Mouse (Mus musculus) midbrain, embryonic 12.5 days (tissue): Measurements from ENCODE around the gene Srp9. TPM values are rescaled to one million over a fixed set of nuclear protein-coding genes. Genes with fewer than 3 reads are reported as not detected.

Source experiments
- ATAC-seq: fragments of 200-750 bp; cut with Nextera tagmentation; 2 replicates; pipeline ENCODE4 v1.8.0; 2017; ENCODE audit warnings: low read depth, moderate TSS enrichment, moderate library complexity; ENCODE audit not compliant: low FRiP score
- H3K27ac ChIP-seq: fragments of 300-500 bp; sonication (generic); replicated peaks from 2 replicates; pipeline ENCODE4 v1.5.1; 2016; ENCODE audit warnings: mild to moderate bottlenecking
- H3K27me3 ChIP-seq: fragments of 300-500 bp; sonication (generic); 2 replicates; pipeline ENCODE4 v1.6.1; 2016; ENCODE audit warnings: mild to moderate bottlenecking
- H3K36me3 ChIP-seq: fragments of 300-500 bp; sonication (generic); 2 replicates; pipeline ENCODE4 v1.6.1; 2016
- H3K4me1 ChIP-seq: fragments of 300-500 bp; sonication (generic); 2 replicates; pipeline ENCODE4 v1.6.1; 2016
- H3K4me2 ChIP-seq: fragments of 300-500 bp; sonication (generic); replicated peaks from 2 replicates; pipeline ENCODE4 v1.6.1; 2016; ENCODE audit warnings: mild to moderate bottlenecking, moderate library complexity
- H3K4me3 ChIP-seq: fragments of 300-500 bp; sonication (generic); 2 replicates; pipeline ENCODE4 v1.5.1; 2016; ENCODE audit warnings: mild to moderate bottlenecking
- H3K9ac ChIP-seq: fragments of 300-500 bp; sonication (generic); replicated peaks from 2 replicates; pipeline ENCODE4 v1.6.1; 2016; ENCODE audit warnings: mild to moderate bottlenecking, moderate library complexity
- H3K9me3 ChIP-seq: fragments of 300-500 bp; sonication (generic); 2 replicates; pipeline ENCODE4 v1.6.1; 2016; ENCODE audit warnings: mild to moderate bottlenecking
- WGBS: fragments of 180-500 bp; shearing (Covaris S2); methylation state at CpG from one replicate; pipeline ENCODE4 v1.1.7; 2016; 5-methylcytosine and 5-hydroxymethylcytosine counted together
- polyA plus RNA-seq: library from polyadenylated mRNA; unstranded; fragments of >200 nt; fragmentation: Nextera tagmentation; extraction: Ambion mirVana; gene quantifications from 2 replicates; pipeline ENCODE4 v1.2.1, GENCODE M21; 2016

The Srp9 gene
- polyA plus RNA-seq, 1 experiment from 2014 or later: 143 TPM

DNA sequence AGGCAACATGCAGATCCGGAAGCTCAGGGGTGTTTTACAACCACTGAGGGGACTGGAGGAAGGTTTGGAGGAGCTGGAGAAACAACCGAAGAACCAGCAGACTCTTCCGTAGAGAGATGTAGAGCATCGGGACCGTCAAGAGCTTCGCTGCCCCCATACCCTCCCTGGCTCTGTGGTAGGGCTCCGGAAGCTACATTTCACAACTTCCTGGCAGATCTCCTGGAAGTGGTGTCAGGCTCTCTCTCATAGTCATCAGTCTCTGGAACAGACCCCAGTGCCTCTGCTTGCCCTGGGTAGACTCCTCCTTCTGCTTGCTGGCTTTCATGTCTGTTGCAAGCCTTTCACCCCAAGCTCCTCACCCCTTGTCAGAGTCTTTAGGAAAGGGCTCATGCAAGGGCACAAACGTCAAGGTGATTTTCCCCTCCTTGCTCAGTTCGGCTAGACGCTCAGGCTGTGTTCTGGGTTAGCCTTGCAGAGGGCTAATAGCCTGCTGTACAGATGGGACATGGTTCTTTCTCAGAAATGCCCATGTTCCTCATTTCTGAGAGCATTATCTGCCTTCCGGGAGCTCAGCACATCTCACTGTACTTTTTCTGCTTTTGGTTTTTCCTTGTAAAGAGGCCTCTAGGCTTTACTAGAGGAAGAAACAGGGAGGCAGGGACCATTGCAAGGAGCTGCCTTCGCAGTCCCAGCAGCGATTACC is 16.0 kb upstream of the Srp9 start:
- Histone ChIP-seq H3K9me3 (no peaks in the 10 kb centered on the region), H3K4me1 (peaks cover 5% of the 10 kb centered on the region), H3K27ac (no peak overlapping the region), H3K9ac (no peak overlapping the region), H3K27me3 (peaks cover 3% of the 10 kb centered on the region; the same call in 1 of the 2 replicates), H3K36me3 (no peaks in the 10 kb centered on the region), H3K4me3 (no peak overlapping the region), H3K4me2 (no peak overlapping the region)
- WGBS: 84% methylated on average over 13 of the region's 13 CpGs
- no peak for ATAC-seq

DNA sequence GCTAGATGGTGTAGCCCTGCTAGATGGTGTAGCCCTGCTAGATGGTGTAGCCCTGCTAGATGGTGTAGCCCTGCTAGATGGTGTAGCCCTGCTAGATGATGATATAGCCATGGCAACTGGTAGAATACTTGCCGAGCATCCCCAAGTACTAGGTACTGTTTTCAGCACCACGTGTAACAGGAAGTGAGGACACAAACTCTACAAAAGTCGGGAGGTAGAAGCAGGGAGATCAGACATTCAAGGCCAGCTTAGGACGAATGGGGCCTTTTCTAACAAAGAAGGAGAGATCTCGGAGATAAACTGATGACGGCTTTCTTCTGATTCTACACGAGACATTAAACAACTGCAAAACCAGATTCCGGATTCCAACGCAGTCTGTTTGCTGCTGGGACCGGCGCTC is 14.4 kb upstream of the Srp9 start:
- WGBS: 80% methylated on average over 11 of the region's 11 CpGs
- no peak for ATAC-seq
- Histone ChIP-seq H3K36me3 (no peaks in the 10 kb centered on the region), H3K27me3 (peaks cover 13% of the 10 kb centered on the region; the same call in 1 of the 2 replicates), H3K4me1 (peaks cover 14% of the 10 kb centered on the region), H3K4me3 (no peak overlapping the region), H3K9me3 (no peaks in the 10 kb centered on the region), H3K4me2 (no peak overlapping the region), H3K9ac (no peak overlapping the region), H3K27ac (no peak overlapping the region)

GRCm38 (mm10) chr1:182110708-182111385 is 13.7 kb upstream of the Srp9 start:
- Histone ChIP-seq H3K9me3 (no peaks in the 10 kb centered on the region), H3K27me3 (peaks cover 13% of the 10 kb centered on the region; the same call in 1 of the 2 replicates), H3K4me1 (peaks cover 14% of the 10 kb centered on the region), H3K27ac (no peak overlapping the region), H3K36me3 (no peaks in the 10 kb centered on the region), H3K4me2 (no peak overlapping the region), H3K4me3 (no peak overlapping the region), H3K9ac (no peak overlapping the region)
- 77% methylated on average over 15 of the region's 15 CpGs for WGBS
- no peak for ATAC-seq

DNA sequence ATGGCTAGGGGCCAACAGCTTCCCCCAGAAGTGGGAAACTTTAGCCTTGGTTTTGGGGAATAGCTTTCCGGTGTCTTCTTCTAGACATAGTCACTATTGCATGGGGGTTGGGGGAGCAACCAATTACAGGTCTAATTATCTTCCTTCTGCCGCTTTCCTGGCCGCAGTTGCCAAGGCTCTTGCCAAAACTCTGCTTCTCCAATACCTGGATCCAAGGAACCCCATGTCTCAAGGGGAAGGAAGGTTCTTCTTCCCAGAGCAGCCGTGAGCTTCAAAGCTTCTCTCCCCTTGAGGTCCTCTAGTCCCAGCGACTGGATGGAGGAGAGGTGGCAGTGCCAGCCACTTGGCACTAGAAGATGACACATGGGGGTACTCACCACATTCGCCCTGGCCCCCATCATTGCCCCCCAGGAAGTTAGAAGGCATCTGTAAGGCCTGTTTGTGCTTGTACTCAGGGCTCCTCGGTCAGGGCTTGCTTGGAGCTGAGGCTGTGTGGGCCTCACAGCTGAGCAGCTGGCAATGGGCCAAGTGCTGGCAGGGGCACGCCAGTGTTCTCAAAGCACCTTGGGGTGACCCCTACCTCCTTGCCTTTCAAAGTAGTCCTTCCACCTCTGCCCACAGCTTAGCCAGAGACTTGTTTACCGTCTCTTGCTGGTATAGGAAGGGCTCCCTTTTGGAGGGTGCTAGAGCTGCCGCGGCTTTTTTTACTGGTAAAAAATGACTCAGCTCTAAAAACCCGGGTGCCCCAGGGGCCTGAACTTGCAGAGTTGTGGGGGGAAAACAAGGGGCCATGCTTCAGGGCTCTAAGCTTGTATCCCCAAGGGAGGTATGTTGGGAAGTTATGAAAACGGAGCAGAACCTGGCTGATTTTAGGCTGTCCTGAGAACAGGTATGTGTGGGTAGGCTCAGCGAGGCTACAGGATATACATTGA is 12.9 kb upstream of the Srp9 start:
- Histone ChIP-seq H3K27ac (no peak overlapping the region), H3K27me3 (peaks cover 17% of the 10 kb centered on the region; the same call in 1 of the 2 replicates), H3K4me2 (no peak overlapping the region), H3K4me1 (peaks cover 14% of the 10 kb centered on the region), H3K36me3 (no peaks in the 10 kb centered on the region), H3K9me3 (no peaks in the 10 kb centered on the region), H3K9ac (no peak overlapping the region), H3K4me3 (no peak overlapping the region)
- no peak for ATAC-seq
- WGBS: 79% methylated on average over 14 of the region's 14 CpGs

GRCm38 (mm10) chr1:182112385-182112784 is 12.2 kb upstream of the Srp9 start:
- H3K27ac ChIP-seq: no peak overlapping the region
- H3K36me3 ChIP-seq: no peaks in the 10 kb centered on the region
- no peak overlapping the region for H3K4me2 ChIP-seq
- 90% methylated on average over 15 of the region's 15 CpGs for WGBS
- H3K4me3 ChIP-seq: no peak overlapping the region
- no peaks in the 10 kb centered on the region for H3K9me3 ChIP-seq
- H3K4me1 ChIP-seq: peaks cover 14% of the 10 kb centered on the region
- no peak overlapping the region for H3K9ac ChIP-seq
- no peak for ATAC-seq
- peaks cover 17% of the 10 kb centered on the region; the same call in 1 of the 2 replicates for H3K27me3 ChIP-seq

GRCm38 (mm10) chr1:182113131-182113530 is 11.4 kb upstream of the Srp9 start:
- 90% methylated on average over 11 of the region's 11 CpGs for WGBS
- ATAC-seq: no peak
- H3K27me3 ChIP-seq: peaks cover 17% of the 10 kb centered on the region; the same call in 1 of the 2 replicates
- H3K4me1 ChIP-seq: peaks cover 14% of the 10 kb centered on the region
- H3K9ac ChIP-seq: no peak overlapping the region
- H3K27ac ChIP-seq: no peak overlapping the region
- H3K36me3 ChIP-seq: no peaks in the 10 kb centered on the region
- no peak overlapping the region for H3K4me2 ChIP-seq
- no peak overlapping the region for H3K4me3 ChIP-seq
- H3K9me3 ChIP-seq: no peaks in the 10 kb centered on the region

- ATAC-seq: no peak
- peaks cover 14% of the 10 kb centered on the region for H3K4me1 ChIP-seq
- H3K27me3 ChIP-seq: peaks cover 17% of the 10 kb centered on the region; the same call in 1 of the 2 replicates
- no peak overlapping the region for H3K27ac ChIP-seq
- H3K9ac ChIP-seq: no peak overlapping the region
- no peaks in the 10 kb centered on the region for H3K9me3 ChIP-seq
- no peak overlapping the region for H3K4me2 ChIP-seq
- H3K4me3 ChIP-seq: no peak overlapping the region
- no peaks in the 10 kb centered on the region for H3K36me3 ChIP-seq
- 33% methylated on average over 19 of the region's 19 CpGs for WGBS
These were observed 10.7 kb upstream of the Srp9 start for GRCm38 (mm10) chr1:182113587-182114500.

DNA sequence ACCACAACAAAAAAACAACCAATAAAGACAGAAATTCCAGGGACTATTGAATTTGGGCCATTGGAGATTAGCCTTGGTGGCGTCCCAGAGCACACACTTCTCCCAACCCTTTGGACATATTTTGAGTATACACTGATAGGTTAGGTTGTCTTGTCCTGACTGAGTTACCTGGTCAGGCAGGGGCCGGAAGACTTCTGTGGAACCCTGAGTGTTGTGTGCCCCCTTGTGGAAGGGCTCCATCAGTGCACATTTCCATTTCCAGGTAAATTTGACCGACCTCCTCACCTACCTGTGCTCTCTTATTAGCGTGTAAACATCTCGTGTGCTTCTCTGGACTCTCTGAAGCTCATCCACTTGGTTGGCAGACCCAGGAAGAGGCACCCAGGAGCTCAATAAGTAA is 9.3 kb upstream of the Srp9 start:
- Histone ChIP-seq H3K36me3 (no peaks in the 10 kb centered on the region), H3K9me3 (no peaks in the 10 kb centered on the region), H3K4me1 (peaks cover 14% of the 10 kb centered on the region), H3K4me2 (no peak overlapping the region), H3K27ac (no peak overlapping the region), H3K27me3 (peaks cover 17% of the 10 kb centered on the region; the same call in 1 of the 2 replicates), H3K4me3 (no peak overlapping the region), H3K9ac (no peak overlapping the region)
- 34% methylated on average over 5 of the region's 5 CpGs for WGBS
- no peak for ATAC-seq

GRCm38 (mm10) chr1:182115651-182116408 is 8.7 kb upstream of the Srp9 start:
- H3K4me2 ChIP-seq: no peak overlapping the region

DNA sequence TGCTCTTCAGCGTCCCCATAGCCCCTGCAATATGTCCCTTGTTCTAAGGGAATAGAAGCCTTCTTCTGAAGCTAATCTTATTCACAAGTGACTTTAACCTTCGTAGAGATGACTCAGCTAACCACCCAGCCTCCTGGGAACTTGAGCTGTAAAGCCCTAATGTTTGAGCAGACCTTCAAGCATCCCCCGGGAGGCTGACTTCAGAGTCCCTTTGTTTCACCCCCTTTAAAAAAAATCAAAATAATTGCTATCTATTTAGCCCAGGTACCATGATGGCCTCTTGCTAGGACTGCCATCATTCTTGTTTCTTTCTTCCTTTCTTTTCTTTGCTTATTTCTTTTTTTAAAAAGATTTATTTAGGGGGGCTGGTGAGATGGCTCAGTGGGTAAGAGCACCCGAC is 2.1 kb upstream of the Srp9 start:
- peaks cover 16% of the 10 kb centered on the region for H3K4me1 ChIP-seq
- no peaks in the 10 kb centered on the region for H3K27me3 ChIP-seq
- H3K4me3 ChIP-seq: no peak overlapping the region
- no peak overlapping the region for H3K9ac ChIP-seq
- no peaks in the 10 kb centered on the region for H3K9me3 ChIP-seq
- H3K27ac ChIP-seq: no peak overlapping the region
- no peak overlapping the region for H3K4me2 ChIP-seq
- ATAC-seq: no peak
- WGBS: 86% methylated on average over 4 of the region's 4 CpGs
- peaks cover 1% of the 10 kb centered on the region; the same call in 1 of the 2 replicates for H3K36me3 ChIP-seq

More at GRCm38 (mm10) chr1:182115651-182116408, 8.7 kb upstream of the Srp9 start:
- Histone ChIP-seq H3K27me3 (peaks cover 17% of the 10 kb centered on the region; the same call in 1 of the 2 replicates), H3K9me3 (no peaks in the 10 kb centered on the region), H3K27ac (no peak overlapping the region), H3K36me3 (no peaks in the 10 kb centered on the region), H3K4me1 (peaks cover 14% of the 10 kb centered on the region), H3K9ac (no peak overlapping the region), H3K4me3 (no peak overlapping the region)
- WGBS: 54% methylated on average over 7 of the region's 7 CpGs
- ATAC-seq: no peak
